Mouse (Mus musculus) MEL (cell line): ENCODE data around the gene Atf5. TPM values are rescaled to one million over a fixed set of nuclear protein-coding genes. Genes with fewer than 3 reads are reported as not detected.

Source experiments
- DNase-seq: peaks from one replicate; pipeline ENCODE4 v3.0.0; 2011; ENCODE audit warnings: low read depth, low spot score
- H3K27ac ChIP-seq: 2 replicates; pipeline ENCODE4 v1.5.1; 2012; ENCODE audit warnings: low read depth, mild to moderate bottlenecking, control low read depth, low read length, moderate library complexity; ENCODE audit not compliant: control insufficient read depth
- H3K27me3 ChIP-seq, 2 experiments: fragments of 150-350 bp in 1 of 2; sonication (generic) in 1 of 2; 2 replicates each; pipeline ENCODE4 v1.6.1; 2012; ENCODE audit warnings: low read length in 2 of 2, mild to moderate bottlenecking in 2 of 2, improper control_type of control experiment in 1 of 2, moderate library complexity in 1 of 2; ENCODE audit not compliant: insufficient read depth in 2 of 2, control insufficient read depth in 1 of 2
- H3K36me3 ChIP-seq, 2 experiments: 2 replicates each; pipeline ENCODE4 v1.6.1; 2012 to 2014; ENCODE audit warnings: low read length in 2 of 2, improper control_type of control experiment in 1 of 2, inconsistent platforms in 1 of 2, mild to moderate bottlenecking in 1 of 2; ENCODE audit not compliant: insufficient read depth in 2 of 2, control insufficient read depth in 1 of 2
- H3K4me1 ChIP-seq, 2 experiments: fragments of 150-350 bp in 1 of 2; sonication (generic) in 1 of 2; 2 replicates each; pipeline ENCODE4 v1.6.1; 2012; ENCODE audit warnings: low read length in 2 of 2, improper control_type of control experiment in 1 of 2, mild to moderate bottlenecking in 1 of 2; ENCODE audit not compliant: insufficient read depth in 2 of 2, control insufficient read depth in 1 of 2
- H3K4me3 ChIP-seq, 2 experiments: fragments of 150-350 bp in 1 of 2; sonication (generic) in 1 of 2; 2 replicates each; pipeline ENCODE4 v1.5.1; 2012; ENCODE audit warnings: low read depth in 2 of 2, low read length in 2 of 2, mild to moderate bottlenecking in 2 of 2, moderate library complexity in 2 of 2, control low read depth in 1 of 2, improper control_type of control experiment in 1 of 2; ENCODE audit not compliant: control insufficient read depth in 1 of 2, insufficient read depth in 1 of 2
- H3K79me2 ChIP-seq: 2 replicates; pipeline ENCODE4 v1.6.1; 2012; ENCODE audit warnings: mild to moderate bottlenecking, low read length, moderate library complexity; ENCODE audit not compliant: control insufficient read depth, poor library complexity, insufficient read depth
- H3K9ac ChIP-seq: 2 replicates; pipeline ENCODE4 v1.6.1; 2012; ENCODE audit warnings: low read depth, mild to moderate bottlenecking, control low read depth, low read length, moderate library complexity; ENCODE audit not compliant: control insufficient read depth, poor library complexity, severe bottlenecking
- H3K9me3 ChIP-seq: fragments of 150-350 bp; sonication (generic); replicated peaks from 2 replicates; pipeline ENCODE4 v1.6.1; 2012; ENCODE audit warnings: mild to moderate bottlenecking, low read length, improper control_type of control experiment, moderate library complexity; ENCODE audit not compliant: insufficient read depth
- BHLHE40 ChIP-seq: IDR thresholded peaks from 2 replicates; pipeline ENCODE4 v1.6.1; 2012; ENCODE audit warnings: low read depth, mild to moderate bottlenecking, inconsistent platforms, low read length, improper control_type of control experiment, borderline replicate concordance
- CTCF ChIP-seq, 3 experiments: IDR thresholded peaks in 2 of 3; conservative IDR thresholded peaks in 1 of 3; 2 replicates each; pipeline ENCODE4 v1.5.1; 2011 to 2012; ENCODE audit warnings: low read length in 3 of 3, low read depth in 2 of 3, mild to moderate bottlenecking in 2 of 3, improper control_type of control experiment in 1 of 3, inconsistent platforms in 1 of 3, mixed read lengths in 1 of 3, moderate library complexity in 1 of 3; ENCODE audit not compliant: control insufficient read depth in 1 of 3, insufficient read depth in 1 of 3, poor library complexity in 1 of 3, severe bottlenecking in 1 of 3
- ELF1 ChIP-seq: IDR thresholded peaks from 2 replicates; pipeline ENCODE4 v1.6.1; 2014; ENCODE audit warnings: low read depth, mild to moderate bottlenecking, inconsistent platforms, low read length, improper control_type of control experiment, moderate library complexity
- ETS1 ChIP-seq: IDR thresholded peaks from 2 replicates; pipeline ENCODE4 v1.6.1; 2012; ENCODE audit warnings: low read depth, mild to moderate bottlenecking, inconsistent platforms, low read length, improper control_type of control experiment, moderate library complexity
- GATA1 ChIP-seq: IDR thresholded peaks from 2 replicates; pipeline ENCODE4 v1.6.1; 2011; ENCODE audit warnings: low read depth, low read length, improper control_type of control experiment
- HCFC1 ChIP-seq: IDR thresholded peaks from 2 replicates; pipeline ENCODE4 v1.6.1; 2012; ENCODE audit warnings: low read depth, mild to moderate bottlenecking, inconsistent platforms, low read length, improper control_type of control experiment, moderate library complexity
- JUND ChIP-seq: IDR thresholded peaks from 2 replicates; pipeline ENCODE4 v1.6.1; 2011; ENCODE audit warnings: low read depth, mild to moderate bottlenecking, improper control_type of control experiment, low read length
- KAT2A ChIP-seq: conservative IDR thresholded peaks from 2 replicates; pipeline ENCODE4 v1.6.1; 2012; ENCODE audit warnings: low read depth, low read length, improper control_type of control experiment, inconsistent platforms
- MAFK ChIP-seq: IDR thresholded peaks from 2 replicates; pipeline ENCODE4 v1.6.1; 2011; ENCODE audit warnings: low read depth, mild to moderate bottlenecking, low read length, improper control_type of control experiment, borderline replicate concordance
- MAZ ChIP-seq: IDR thresholded peaks from 2 replicates; pipeline ENCODE4 v1.6.1; 2012; ENCODE audit warnings: low read depth, mild to moderate bottlenecking, inconsistent platforms, low read length, improper control_type of control experiment
- MXI1 ChIP-seq: IDR thresholded peaks from 2 replicates; pipeline ENCODE4 v1.6.1; 2011; ENCODE audit warnings: mild to moderate bottlenecking, low read depth, low read length, improper control_type of control experiment
- MYB ChIP-seq: IDR thresholded peaks from 2 replicates; pipeline ENCODE4 v1.6.1; 2011; ENCODE audit warnings: mild to moderate bottlenecking, low read depth, low read length, improper control_type of control experiment
- MYC ChIP-seq: IDR thresholded peaks from 2 replicates; pipeline ENCODE4 v1.6.1; 2011; ENCODE audit warnings: low read depth, mild to moderate bottlenecking, low read length, improper control_type of control experiment, moderate library complexity
- POLR2A ChIP-seq, 2 experiments: IDR thresholded peaks; 2 replicates each; pipeline ENCODE4 v1.6.1; 2011 to 2012; ENCODE audit warnings: low read length in 2 of 2, mild to moderate bottlenecking in 2 of 2, control low read depth in 1 of 2, improper control_type of control experiment in 1 of 2, low read depth in 1 of 2, moderate library complexity in 1 of 2; ENCODE audit not compliant: control insufficient read depth in 1 of 2, insufficient read depth in 1 of 2, poor library complexity in 1 of 2
- POLR2AphosphoS2 ChIP-seq: IDR thresholded peaks from 2 replicates; pipeline ENCODE4 v1.6.1; 2011; ENCODE audit warnings: low read length, improper control_type of control experiment
- POLR2AphosphoS5 ChIP-seq: IDR thresholded peaks from 2 replicates; pipeline ENCODE4 v1.6.1; 2012; ENCODE audit warnings: low read depth, borderline replicate concordance, mild to moderate bottlenecking, inconsistent platforms, low read length, moderate library complexity, mixed read lengths
- RAD21 ChIP-seq: IDR thresholded peaks from 2 replicates; pipeline ENCODE4 v1.6.1; 2011; ENCODE audit warnings: mild to moderate bottlenecking, low read depth, low read length, improper control_type of control experiment
- SIN3A ChIP-seq: IDR thresholded peaks from 2 replicates; pipeline ENCODE4 v1.6.1; 2012; ENCODE audit warnings: low read length, improper control_type of control experiment, inconsistent platforms
- SMC3 ChIP-seq: IDR thresholded peaks from 2 replicates; pipeline ENCODE4 v1.6.1; 2011; ENCODE audit warnings: low read depth, low read length, improper control_type of control experiment
- TCF12 ChIP-seq: IDR thresholded peaks from 2 replicates; pipeline ENCODE4 v1.6.1; 2014; ENCODE audit warnings: low read depth, mild to moderate bottlenecking, inconsistent platforms, low read length, improper control_type of control experiment, moderate library complexity
- USF1 ChIP-seq: IDR thresholded peaks from 2 replicates; pipeline ENCODE4 v1.6.1; 2014; ENCODE audit warnings: low read depth, mild to moderate bottlenecking, inconsistent platforms, low read length, improper control_type of control experiment, moderate library complexity
- USF2 ChIP-seq, 2 experiments: IDR thresholded peaks; 2 replicates each; pipeline ENCODE4 v1.6.1; 2011 to 2012; ENCODE audit warnings: improper control_type of control experiment in 2 of 2, low read length in 2 of 2, borderline replicate concordance in 1 of 2, inconsistent platforms in 1 of 2, low read depth in 1 of 2, mild to moderate bottlenecking in 1 of 2; ENCODE audit not compliant: insufficient read depth in 1 of 2
- ZC3H11A ChIP-seq: IDR thresholded peaks from 2 replicates; pipeline ENCODE4 v1.6.1; 2012; ENCODE audit warnings: low read depth, mild to moderate bottlenecking, inconsistent platforms, low read length, improper control_type of control experiment
- ZKSCAN1 ChIP-seq: IDR thresholded peaks from 2 replicates; pipeline ENCODE4 v1.6.1; 2012; ENCODE audit warnings: low read depth, mild to moderate bottlenecking, inconsistent platforms, low read length, improper control_type of control experiment, moderate library complexity
- ZMIZ1 ChIP-seq: IDR thresholded peaks from 2 replicates; pipeline ENCODE4 v1.6.1; 2012; ENCODE audit warnings: low read depth, mild to moderate bottlenecking, inconsistent platforms, low read length, improper control_type of control experiment, moderate library complexity
- ZNF384 ChIP-seq: IDR thresholded peaks from 2 replicates; pipeline ENCODE4 v1.6.1; 2012; ENCODE audit warnings: low read depth, mild to moderate bottlenecking, inconsistent platforms, low read length, improper control_type of control experiment
- polyA plus RNA-seq, 2 experiments: library from polyadenylated mRNA; stranded (reverse) in 1 of 2; unstranded in 1 of 2; fragments of >175 nt in 1 of 2; fragments of >200 nt in 1 of 2; gene quantifications; 2 replicates each; pipeline versions ENCODE4 v1.2.1 to v1.2.4; 2012; ENCODE audit warnings: low replicate concordance in 2 of 2, low read depth in 1 of 2; ENCODE audit not compliant: insufficient read length in 2 of 2, insufficient read depth in 1 of 2, missing spikeins in 1 of 2
- total RNA-seq: library from RNA; depleted of rRNA; stranded (reverse); fragments of 300-350 nt; gene quantifications from 2 replicates; pipeline ENCODE4 v1.2.3, GENCODE M21; 2012

The Atf5 gene
- total and polyA plus RNA-seq, 3 experiments = 17.6 to 95.5 TPM; not detected in 1

GRCm38 (mm10) chr7:44792781-44793180 lies 23.7 kb downstream of the Atf5 start:
- Histone ChIP-seq H3K27ac (no peak overlapping the region), H3K36me3 (no peaks in the 10 kb centered on the region), H3K79me2 (no peaks in the 10 kb centered on the region), H3K9me3 (no peaks in the 10 kb centered on the region), H3K27me3 (peaks cover 0 to 2% of the 10 kb centered on the region in 2 experiments; a peak in 2 of 4 replicates), H3K9ac (no peak overlapping the region), H3K4me1 (no peaks in the 10 kb centered on the region), H3K4me3 (no peak overlapping the region)
- no peak for TF ChIP-seq SMC3
- DNase-seq = no peak

DNA sequence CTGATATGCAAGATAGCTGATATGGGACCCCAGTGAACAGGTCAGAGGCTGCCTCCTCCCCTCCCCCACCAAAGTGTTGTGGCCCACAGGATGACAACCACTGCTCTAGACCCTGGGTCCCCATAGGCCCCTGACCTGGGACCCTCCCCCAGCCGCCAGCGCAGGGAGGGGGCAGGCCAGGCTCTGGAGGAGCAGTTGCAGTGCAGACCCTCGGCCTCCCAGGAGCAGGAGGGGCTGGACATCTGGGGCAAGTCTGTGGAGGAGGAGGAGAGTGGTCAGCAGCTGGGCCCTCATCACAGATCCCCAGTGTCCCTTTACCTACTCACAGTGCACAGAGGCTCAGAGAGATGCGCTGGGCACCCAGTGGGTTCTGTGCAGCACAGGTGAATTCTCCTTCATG lies 26.4 kb downstream of the Atf5 start:
- Histone ChIP-seq H3K36me3 (no peaks in the 10 kb centered on the region), H3K9me3 (no peaks in the 10 kb centered on the region), H3K27me3 (peaks cover 0 to 6% of the 10 kb centered on the region in 2 experiments; a peak in 2 of 4 replicates), H3K27ac (no peak overlapping the region), H3K4me1 (no peaks in the 10 kb centered on the region), H3K9ac (no peak overlapping the region), H3K79me2 (no peaks in the 10 kb centered on the region), H3K4me3 (no peak overlapping the region)
- TF ChIP-seq SMC3 (no peak), JUND (no peak), MAZ (no peak), USF2 (IDR thresholded peaks at IDR 0.05; ENCODE audit: borderline replicate concordance in 1 of 2, insufficient read depth in 1 of 2, low read depth in 1 of 2, low read length in 2 of 2) (no peak), MYC (no peak), ZNF384 (no peak), ZMIZ1 (no peak), KAT2A (no peak), ELF1 (no peak), POLR2AphosphoS5 (no peak), MYB (no peak), TCF12 (no peak), BHLHE40 (no peak)
- no peak for DNase-seq

- H3K9ac ChIP-seq = no peak overlapping the region
- H3K27ac ChIP-seq = no peak overlapping the region
- no peak overlapping the region for H3K4me3 ChIP-seq
- peaks cover 0 to 6% of the 10 kb centered on the region in 2 experiments; a peak in 2 of 4 replicates for H3K27me3 ChIP-seq
- no peaks in the 10 kb centered on the region for H3K4me1 ChIP-seq
- no peaks in the 10 kb centered on the region for H3K36me3 ChIP-seq
- H3K79me2 ChIP-seq = no peaks in the 10 kb centered on the region
- no peaks in the 10 kb centered on the region for H3K9me3 ChIP-seq
- DNase-seq = no peak
- TF ChIP-seq POLR2AphosphoS2 (no peak), MXI1 (no peak), SIN3A (no peak), RAD21 (no peak), ETS1 (no peak), KAT2A (no peak), ZKSCAN1 (no peak), ZC3H11A (no peak), MAFK (no peak), POLR2AphosphoS5 (no peak), HCFC1 (no peak), MYB (no peak), POLR2A (IDR thresholded peaks at IDR 0.05; ENCODE audit: control insufficient read depth in 1 of 2, insufficient read depth in 1 of 2, low read depth in 1 of 2, low read length in 2 of 2, poor library complexity in 1 of 2) (no peak), USF1 (no peak), CTCF (IDR thresholded peaks at IDR 0.05 in 2 of 3, conservative IDR thresholded peaks at IDR 0.05 in 1 of 3; ENCODE audit: control insufficient read depth in 1 of 3, insufficient read depth in 1 of 3, low read depth in 2 of 3, low read length in 3 of 3, poor library complexity in 1 of 3, severe bottlenecking in 1 of 3) (no peak), ZMIZ1 (no peak), GATA1 (no peak), ELF1 (no peak), MYC (no peak)
Observed at GRCm38 (mm10) chr7:44789531-44789930, 26.9 kb downstream of the Atf5 start.
